Mouse (Mus musculus): ENCODE results near the gene Cmip. TPM values are rescaled to one million over a fixed set of nuclear protein-coding genes. Genes with fewer than 3 reads are reported as not detected.
A peak's percentile ranks its signal among the peaks of the same experiment; 100 is the strongest.

Cmip gene
- total RNA-seq, 2 experiments from 2014 or later: 8.3 to 11.4 TPM

DNA sequence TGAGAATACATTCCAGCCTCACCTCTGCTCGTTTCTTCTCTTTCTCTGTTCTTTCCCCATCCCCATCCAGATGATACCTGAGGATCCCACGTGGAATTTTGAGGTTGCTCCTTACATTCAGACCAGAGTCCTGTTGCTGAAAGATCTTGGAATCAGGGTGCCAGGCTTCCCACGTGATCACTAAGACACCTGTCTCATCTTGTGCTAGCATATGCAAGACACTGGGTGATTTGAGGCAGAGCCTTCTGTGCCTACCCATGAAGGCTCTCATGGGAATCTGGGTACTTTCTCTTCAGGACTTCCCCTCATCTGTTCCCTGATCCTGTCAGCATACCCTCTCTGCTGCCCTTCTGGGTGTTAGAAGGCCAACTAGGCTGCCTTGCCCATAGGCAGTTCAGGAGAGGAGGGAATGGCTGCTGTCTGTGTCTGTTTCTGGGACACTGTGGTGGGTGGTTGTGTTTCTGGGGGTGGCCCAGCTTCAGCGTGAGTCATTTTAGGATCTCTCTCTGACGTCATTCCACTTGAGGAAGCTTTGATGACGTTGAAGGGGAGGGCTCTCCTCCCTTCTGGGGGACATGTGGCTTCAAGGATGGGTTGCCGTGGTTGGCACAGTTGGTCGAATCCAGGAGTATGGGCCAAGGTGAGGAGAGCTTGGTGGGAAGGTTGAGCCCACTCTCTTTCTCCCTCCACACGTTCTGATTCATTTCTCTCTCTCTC, 28.1 kb downstream of the Cmip start:
- H3K27ac ChIP-seq: no peak overlapping the region
- TF ChIP-seq CTCF (IDR thresholded peaks at IDR 0.05): no peak
- no peak for DNase-seq
- no peak overlapping the region for H3K4me3 ChIP-seq
- intact Hi-C loops (cut with DNase I): no loop called here

GRCm38 (mm10) chr8:117287966-117288365, 31.1 kb downstream of the Cmip start:
- intact Hi-C loops (cut with DNase I): no loop called here
- DNase-seq: no peak
- no peak overlapping the region for H3K27ac ChIP-seq
- no peak overlapping the region for H3K4me3 ChIP-seq
- TF ChIP-seq CTCF (IDR thresholded peaks at IDR 0.05): no peak

DNA sequence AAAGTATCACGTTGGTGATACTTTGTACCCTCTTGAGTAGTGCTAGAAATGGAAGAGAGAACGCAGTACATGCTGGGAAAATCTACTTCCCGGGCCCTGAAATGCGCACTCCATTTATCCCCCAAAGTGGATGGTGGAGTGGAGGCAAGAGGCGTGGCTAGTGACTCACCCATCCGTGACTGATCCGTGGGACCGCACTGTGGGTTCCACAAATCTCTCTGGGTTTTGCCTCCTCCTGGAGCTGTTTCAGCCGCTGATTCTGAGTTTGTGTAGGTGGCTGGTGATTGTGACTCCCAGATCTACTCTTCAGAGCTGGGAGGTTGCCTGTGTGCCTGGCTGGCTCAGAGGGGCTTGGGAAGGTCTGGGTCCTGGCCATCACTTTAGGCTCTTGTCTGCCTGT, 32.2 kb downstream of the Cmip start:
- no peak for DNase-seq
- no peak overlapping the region for H3K27ac ChIP-seq
- no peak for TF ChIP-seq CTCF (IDR thresholded peaks at IDR 0.05)
- no peak overlapping the region for H3K4me3 ChIP-seq
- intact Hi-C loops (cut with DNase I): no loop called here

DNA sequence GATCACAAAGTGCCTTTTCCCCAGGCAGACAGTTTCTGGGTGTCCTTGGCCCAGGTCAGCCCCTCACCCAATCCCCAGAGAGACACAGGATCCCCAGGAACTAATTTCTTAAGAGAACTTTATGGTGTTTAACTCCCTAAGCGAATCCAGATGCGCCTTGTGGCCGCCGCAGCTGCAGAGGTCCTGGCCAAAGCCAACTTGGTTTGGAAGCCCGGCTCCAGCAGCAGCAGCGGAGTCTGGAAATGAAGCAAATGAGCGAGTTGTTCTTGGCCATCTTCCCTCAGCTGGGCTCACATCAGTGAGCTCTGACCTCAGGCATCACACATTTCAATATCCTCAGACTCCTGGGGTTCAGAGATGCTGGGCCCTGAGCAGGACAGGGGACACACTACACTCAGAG, 33.6 kb downstream of the Cmip start:
- DNase-seq: peak; percentile 79
- Histone ChIP-seq H3K4me3 (no peak overlapping the region), H3K27ac (0 out of 2 replicates have a peak overlapping the region, but pooled peaks have one; percentile 25)
- TF ChIP-seq CTCF (IDR thresholded peaks at IDR 0.05): no peak
- intact Hi-C loops (cut with DNase I): no loop called here

DNA sequence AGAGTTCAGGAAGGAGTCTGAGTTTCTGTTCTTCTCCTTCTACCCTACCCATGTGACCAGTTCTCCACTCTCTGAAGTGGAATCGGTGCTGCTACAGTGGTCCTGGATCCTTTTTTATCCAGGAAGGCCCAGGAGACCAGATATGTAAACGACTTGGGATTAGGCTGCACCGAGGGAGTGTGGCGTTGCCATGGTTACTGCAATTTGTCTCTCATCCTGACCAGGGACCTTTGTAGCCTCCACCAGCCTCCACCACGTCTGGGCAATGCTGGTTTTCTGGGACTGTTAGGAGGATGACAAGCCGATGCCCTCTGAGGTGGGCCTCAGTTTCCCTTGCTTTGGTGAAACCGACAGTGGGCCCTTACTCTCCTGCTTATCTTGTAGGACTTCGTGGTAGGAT, 35.4 kb downstream of the Cmip start:
- TF ChIP-seq CTCF (IDR thresholded peaks at IDR 0.05): no peak
- no peak for DNase-seq
- H3K27ac ChIP-seq: no peak overlapping the region
- intact Hi-C loops (cut with DNase I): no loop called here
- no peak overlapping the region for H3K4me3 ChIP-seq

DNA sequence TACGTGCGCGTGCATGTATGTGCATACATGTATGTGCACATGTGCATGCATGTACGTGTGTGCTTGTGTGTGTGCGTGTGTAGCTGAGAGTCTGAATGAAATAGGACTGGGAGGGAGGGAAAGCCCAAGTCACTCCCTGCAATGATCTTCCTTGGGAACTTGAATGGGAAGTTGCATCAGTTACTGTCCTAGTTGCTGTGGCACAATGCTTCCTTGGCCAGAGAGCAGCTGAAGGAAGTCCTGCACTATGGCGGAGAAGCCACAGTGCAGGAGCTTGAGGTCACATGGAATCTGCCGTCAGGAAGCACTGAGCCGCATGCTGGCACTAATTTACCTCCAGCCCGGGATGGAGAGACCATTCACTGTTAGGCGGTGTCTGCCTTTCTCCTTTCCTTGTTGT, 37.9 kb downstream of the Cmip start:
- Histone ChIP-seq H3K27ac (no peak overlapping the region), H3K4me3 (no peak overlapping the region)
- no peak for TF ChIP-seq CTCF (IDR thresholded peaks at IDR 0.05)
- DNase-seq: no peak
- intact Hi-C loops (cut with DNase I): no loop called here

GRCm38 (mm10) chr8:117297913-117298518, 41.2 kb downstream of the Cmip start:
- TF ChIP-seq CTCF (IDR thresholded peaks at IDR 0.05): no peak
- Histone ChIP-seq H3K4me3 (no peak overlapping the region), H3K27ac (peak overlapping the region; percentile 61)
- intact Hi-C loops (cut with DNase I): no loop called here
- peak; percentile 44 for DNase-seq

GRCm38 (mm10) chr8:117299204-117299603, 42.3 kb downstream of the Cmip start:
- DNase-seq: no peak
- H3K27ac ChIP-seq: no peak overlapping the region
- no peak for TF ChIP-seq CTCF (IDR thresholded peaks at IDR 0.05)
- intact Hi-C loops (cut with DNase I): no loop called here
- H3K4me3 ChIP-seq: no peak overlapping the region

GRCm38 (mm10) chr8:117300188-117300587, 43.3 kb downstream of the Cmip start:
- no peak overlapping the region for H3K4me3 ChIP-seq
- TF ChIP-seq CTCF (IDR thresholded peaks at IDR 0.05): no peak
- DNase-seq: no peak
- no peak overlapping the region for H3K27ac ChIP-seq
- intact Hi-C loops (cut with DNase I): no loop called here

DNA sequence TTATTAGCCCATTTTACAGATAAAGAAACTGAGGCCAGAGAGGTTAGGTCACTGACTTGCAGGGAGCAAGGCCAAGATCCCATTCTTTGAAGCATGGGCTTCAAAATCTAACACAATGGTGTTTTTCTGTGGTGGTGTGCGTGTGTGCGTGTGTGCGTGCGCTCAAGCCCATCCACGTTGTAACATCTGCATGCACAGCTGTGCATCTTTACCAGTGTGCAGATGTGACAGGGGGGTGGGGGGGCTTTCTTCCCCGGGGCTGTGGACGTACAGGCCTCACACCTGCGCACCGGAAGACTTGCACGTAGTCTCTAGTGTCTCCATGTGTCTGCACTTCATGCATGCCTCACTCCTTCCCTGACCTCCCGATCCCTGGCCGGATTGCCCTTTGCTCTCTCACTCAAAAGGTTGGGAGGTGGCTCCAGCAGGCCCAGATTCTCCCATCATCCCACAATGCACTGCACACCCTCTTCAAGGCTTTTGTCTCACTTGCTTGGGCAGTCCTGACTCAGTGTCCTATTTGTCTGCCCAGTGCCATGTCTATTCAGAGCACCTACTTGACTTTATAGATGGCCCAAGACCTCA, 44.7 kb downstream of the Cmip start:
- 0 out of 2 replicates have a peak overlapping the region, but pooled peaks have one; percentile 20 for H3K27ac ChIP-seq
- no peak for TF ChIP-seq CTCF (IDR thresholded peaks at IDR 0.05)
- intact Hi-C loops (cut with DNase I): no loop called here
- DNase-seq: no peak
- H3K4me3 ChIP-seq: no peak overlapping the region

DNA sequence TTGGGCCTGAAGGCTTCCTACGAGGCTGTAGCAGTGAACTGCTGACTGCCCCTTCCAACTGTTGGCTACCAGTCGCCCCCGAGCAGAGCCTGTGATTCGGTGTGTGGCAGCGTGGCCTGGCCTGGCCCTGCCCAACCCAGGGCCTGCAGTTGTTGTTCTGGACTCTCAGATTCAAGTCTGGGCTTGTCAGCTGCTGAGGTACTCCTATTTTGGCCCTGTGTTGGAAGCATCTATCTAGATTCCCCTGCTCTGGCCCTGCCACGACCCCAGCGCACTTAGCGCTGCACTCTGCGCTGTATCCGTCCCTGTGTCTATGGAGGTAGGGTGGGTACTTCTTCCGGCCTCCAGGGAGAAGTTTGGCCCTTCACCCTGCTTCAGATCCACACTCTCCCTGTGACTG, 45.2 kb downstream of the Cmip start:
- no peak for TF ChIP-seq CTCF (IDR thresholded peaks at IDR 0.05)
- H3K27ac ChIP-seq: 0 out of 2 replicates have a peak overlapping the region, but pooled peaks have one; percentile 20
- no peak overlapping the region for H3K4me3 ChIP-seq
- no peak for DNase-seq
- intact Hi-C loops (cut with DNase I): no loop called here

DNA sequence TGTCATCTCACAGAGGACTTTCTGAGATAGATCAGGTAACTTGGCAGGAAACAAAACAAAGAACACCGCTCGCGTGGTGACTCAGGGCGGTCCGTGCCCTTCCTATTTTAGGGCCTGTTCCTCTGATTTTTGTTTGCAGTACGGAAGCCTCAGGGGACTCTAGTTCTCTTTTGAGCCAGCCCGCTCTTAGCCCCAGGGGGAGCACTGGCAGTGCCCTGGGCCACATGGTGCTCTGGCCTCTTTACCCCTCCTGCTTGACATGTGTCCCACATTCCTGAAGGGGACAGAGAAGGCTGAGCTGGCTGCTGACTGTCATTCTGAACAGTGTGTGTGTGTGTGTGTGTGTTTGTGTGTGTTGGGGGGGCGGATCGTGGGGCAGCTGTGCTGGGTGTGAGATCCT, 46.8 kb downstream of the Cmip start:
- 0 out of 2 replicates have a peak overlapping the region, but pooled peaks have one; percentile 49 for H3K27ac ChIP-seq
- no peak; the same call in 1 of the 2 replicates for TF ChIP-seq CTCF (IDR thresholded peaks at IDR 0.05)
- DNase-seq: peak; percentile 63
- intact Hi-C loops (cut with DNase I): no loop called here
- no peak overlapping the region for H3K4me3 ChIP-seq

GRCm38 (mm10) chr8:117305405-117305804, 48.5 kb downstream of the Cmip start:
- no peak for TF ChIP-seq CTCF (IDR thresholded peaks at IDR 0.05)
- Histone ChIP-seq H3K27ac (no peak overlapping the region), H3K4me3 (no peak overlapping the region)
- intact Hi-C loops (cut with DNase I): no loop called here
- no peak for DNase-seq
